Mouse (Mus musculus) kidney, postnatal 0 days (tissue): ENCODE measurements around the gene Hepacam2. TPM values are rescaled to one million over a fixed set of nuclear protein-coding genes. Genes with fewer than 3 reads are reported as not detected.

Experiments used
- polyA plus RNA-seq: library from polyadenylated mRNA; unstranded; fragments of >200 nt; fragmentation: Nextera tagmentation; extraction: Ambion mirVana; gene quantifications from 2 replicates; pipeline ENCODE4 v1.2.1, GENCODE M21; 2015

The Hepacam2 gene
- polyA plus RNA-seq, 1 experiment from 2014 or later = 9.6 TPM

Other genes starting within 250 kb of the Hepacam2 start
- gene Samd9l, start 98.7 kb downstream of the Hepacam2 start, polyA plus RNA-seq = 14.9 and 17.3 TPM in 2 replicates
- gene Vps50, start 84 bp upstream of the Hepacam2 start, polyA plus RNA-seq = 21.8 and 25.4 TPM in 2 replicates